Mouse (Mus musculus) heart, embryonic 15.5 days (tissue): ENCODE measurements around the gene Gm42878. TPM values are rescaled to one million over a fixed set of nuclear protein-coding genes. Genes with fewer than 3 reads are reported as not detected.

Experiments used
- ATAC-seq: fragments of 200-750 bp; cut with Nextera tagmentation; replicated peaks from 2 replicates; pipeline ENCODE4 v1.8.0; 2017; ENCODE audit warnings: low read depth, moderate TSS enrichment; ENCODE audit not compliant: insufficient number of reproducible peaks, insufficient read depth, low FRiP score
- H3K27ac ChIP-seq: fragments of 300-500 bp; sonication (generic); 2 replicates; pipeline ENCODE4 v1.5.1; 2015; ENCODE audit warnings: mild to moderate bottlenecking, inconsistent platforms
- H3K27me3 ChIP-seq: fragments of 300-500 bp; sonication (generic); 2 replicates; pipeline ENCODE4 v1.6.1; 2015; ENCODE audit warnings: inconsistent platforms
- H3K36me3 ChIP-seq: fragments of 300-500 bp; sonication (generic); 2 replicates; pipeline ENCODE4 v1.6.1; 2015; ENCODE audit warnings: mild to moderate bottlenecking, inconsistent platforms
- H3K4me1 ChIP-seq: fragments of 300-500 bp; sonication (generic); replicated peaks from 2 replicates; pipeline ENCODE4 v1.6.1; 2015; ENCODE audit warnings: inconsistent platforms
- H3K4me2 ChIP-seq: fragments of 300-500 bp; sonication (generic); 2 replicates; pipeline ENCODE4 v1.6.1; 2015; ENCODE audit warnings: inconsistent platforms, mild to moderate bottlenecking, moderate library complexity
- H3K4me3 ChIP-seq: fragments of 300-500 bp; sonication (generic); 2 replicates; pipeline ENCODE4 v1.5.1; 2015; ENCODE audit warnings: mild to moderate bottlenecking, inconsistent platforms
- H3K9ac ChIP-seq: fragments of 300-500 bp; sonication (generic); 2 replicates; pipeline ENCODE4 v1.6.1; 2015; ENCODE audit warnings: mild to moderate bottlenecking, inconsistent platforms
- H3K9me3 ChIP-seq: fragments of 300-500 bp; sonication (generic); replicated peaks from 2 replicates; pipeline ENCODE4 v1.6.1; 2016; ENCODE audit warnings: inconsistent platforms
- WGBS: fragments of 180-500 bp; shearing (Covaris S2); methylation state at CpG from one replicate; pipeline ENCODE4 v1.1.7; 2015; ENCODE audit warnings: mixed read lengths; 5-methylcytosine and 5-hydroxymethylcytosine counted together
- polyA plus RNA-seq: library from polyadenylated mRNA; unstranded; fragments of >200 nt; fragmentation: Nextera tagmentation; extraction: Ambion mirVana; gene quantifications from 2 replicates; pipeline ENCODE4 v1.2.1, GENCODE M21; 2015

Gm42878 gene
- polyA plus RNA-seq, 1 experiment from 2014 or later, result not detected

DNA sequence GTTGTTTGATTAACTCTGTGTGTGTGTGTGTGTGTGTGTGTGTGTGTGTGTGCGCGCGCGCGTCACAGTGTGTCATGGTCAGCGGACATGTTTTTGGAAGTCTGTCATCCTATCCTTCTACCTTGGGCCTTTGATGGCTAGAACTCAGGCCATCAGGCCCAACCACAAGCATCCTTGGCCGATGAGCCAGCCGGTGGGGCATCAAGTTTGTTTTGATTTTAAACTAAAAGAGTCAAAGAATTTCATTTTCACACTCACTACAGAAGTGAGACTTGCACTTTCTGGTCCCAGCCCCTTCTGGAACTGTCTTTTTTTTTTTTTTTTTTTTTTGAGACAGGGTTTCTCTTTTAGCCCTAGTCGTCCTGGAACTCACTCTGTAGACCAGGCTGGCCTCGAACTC lies 39.7 kb upstream of the Gm42878 start:
- no peaks in the 10 kb centered on the region for H3K9me3 ChIP-seq
- H3K9ac ChIP-seq, result no peak overlapping the region
- H3K4me1 ChIP-seq, result peaks cover 23% of the 10 kb centered on the region
- H3K27me3 ChIP-seq, result no peaks in the 10 kb centered on the region
- 0 out of 2 replicates have a peak, but pooled peaks cover 5% of the 10 kb centered on the region for H3K36me3 ChIP-seq
- no peak overlapping the region for H3K27ac ChIP-seq
- ATAC-seq, result no peak
- H3K4me2 ChIP-seq, result no peak overlapping the region
- H3K4me3 ChIP-seq, result no peak overlapping the region
- 93% methylated on average over 10 of the region's 10 CpGs for WGBS

DNA sequence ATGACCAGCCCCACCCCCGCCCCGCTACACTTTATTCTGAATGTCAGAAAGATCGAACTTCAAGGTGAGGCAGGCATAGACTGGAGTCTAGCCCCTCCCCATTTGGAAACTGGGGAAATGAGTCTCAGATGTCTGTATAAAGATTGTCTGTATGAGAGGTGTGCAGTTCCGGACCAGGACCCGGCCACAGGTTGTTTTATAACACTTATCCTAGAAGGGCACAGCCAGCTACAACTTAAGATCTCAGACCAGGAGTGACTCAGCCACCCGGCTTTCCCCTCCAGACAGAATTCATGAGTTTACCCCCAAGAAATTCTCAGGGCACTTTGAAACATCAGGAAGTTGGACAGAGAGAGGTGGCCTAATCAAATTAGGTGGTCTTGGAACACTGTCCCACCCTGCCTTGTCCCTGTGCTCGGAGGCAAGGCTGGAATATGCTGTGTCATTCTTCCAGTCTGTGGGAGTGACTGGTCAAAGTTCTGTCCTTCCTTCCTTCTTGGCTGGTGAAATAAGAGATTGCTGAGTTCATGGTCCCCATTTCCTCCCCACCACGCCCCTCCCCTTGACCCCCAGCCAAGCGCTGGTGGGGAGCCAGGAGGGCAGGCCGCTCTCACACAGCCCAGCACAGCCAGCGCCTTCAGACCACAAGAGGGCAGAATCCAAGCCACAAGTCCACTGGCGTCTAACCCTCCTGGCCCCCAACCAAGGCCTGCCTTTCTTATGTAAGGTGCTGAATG lies 38.7 kb upstream of the Gm42878 start:
- H3K4me3 ChIP-seq, result no peak overlapping the region
- H3K27me3 ChIP-seq, result no peaks in the 10 kb centered on the region
- peaks cover 15% of the 10 kb centered on the region; the same call in 1 of the 2 replicates for H3K36me3 ChIP-seq
- peak; percentile 83 for ATAC-seq
- H3K9me3 ChIP-seq, result no peaks in the 10 kb centered on the region
- peaks cover 23% of the 10 kb centered on the region for H3K4me1 ChIP-seq
- no peak overlapping the region; the same call in 1 of the 2 replicates for H3K4me2 ChIP-seq
- 46% methylated on average over 12 of the region's 12 CpGs for WGBS
- H3K9ac ChIP-seq, result no peak overlapping the region
- peak overlapping the region; percentile 41; the same call in 1 of the 2 replicates for H3K27ac ChIP-seq

DNA sequence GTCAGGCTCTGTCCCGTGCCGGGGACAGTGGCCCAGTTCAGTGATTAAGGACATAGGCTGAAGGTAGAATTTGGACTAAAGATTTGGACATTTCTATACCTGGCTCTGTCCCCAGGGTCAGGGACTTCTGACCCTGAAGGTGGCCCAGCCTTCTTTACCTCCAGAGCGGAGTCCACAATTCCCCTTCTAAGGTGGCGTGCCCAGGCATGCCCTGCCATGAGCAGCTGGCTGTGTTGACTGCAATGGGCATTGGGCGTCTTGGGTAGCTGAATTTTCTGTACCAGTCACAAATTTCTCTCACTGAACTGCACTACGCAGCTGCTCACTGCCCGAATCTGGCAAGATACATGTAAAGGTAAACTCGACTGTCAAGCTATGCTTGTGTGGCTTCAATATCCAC lies 36.7 kb upstream of the Gm42878 start:
- WGBS, result 89% methylated on average over 8 of the region's 8 CpGs
- H3K27ac ChIP-seq, result no peak overlapping the region
- peaks cover 16% of the 10 kb centered on the region; the same call in 1 of the 2 replicates for H3K36me3 ChIP-seq
- ATAC-seq, result no peak
- H3K4me2 ChIP-seq, result no peak overlapping the region
- H3K9ac ChIP-seq, result no peak overlapping the region
- peaks cover 24% of the 10 kb centered on the region for H3K4me1 ChIP-seq
- no peaks in the 10 kb centered on the region for H3K9me3 ChIP-seq
- no peak overlapping the region for H3K4me3 ChIP-seq
- H3K27me3 ChIP-seq, result no peaks in the 10 kb centered on the region

DNA sequence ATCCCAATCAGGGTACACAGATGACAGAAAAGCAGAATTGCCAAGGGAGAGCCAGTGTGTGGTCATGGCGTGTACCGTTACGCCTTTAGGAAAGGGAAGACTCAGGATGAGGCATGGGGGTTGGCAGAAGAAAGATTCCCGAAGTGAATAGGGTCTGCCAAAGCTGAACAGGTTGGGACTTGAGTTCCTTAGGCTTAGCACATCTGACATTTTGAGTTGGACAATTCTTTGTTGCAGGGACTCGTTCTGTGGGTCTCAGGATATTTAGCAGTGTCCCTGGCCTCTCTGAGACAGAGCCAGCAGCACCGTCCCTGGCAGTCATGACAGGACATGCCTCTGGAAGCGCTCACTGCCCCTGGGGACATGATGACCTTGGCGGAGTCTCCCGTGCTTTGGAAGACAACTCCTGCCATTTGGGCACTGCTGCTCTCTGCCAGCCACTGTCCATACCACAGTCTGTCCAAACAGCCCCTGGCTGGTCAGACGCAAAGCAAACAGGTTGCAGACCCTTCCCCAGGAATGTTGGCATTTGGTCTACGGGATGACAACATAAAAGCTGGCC lies 31.7 kb upstream of the Gm42878 start:
- H3K36me3 ChIP-seq, result peaks cover 16% of the 10 kb centered on the region; the same call in 1 of the 2 replicates
- WGBS, result 75% methylated on average over 11 of the region's 11 CpGs

DNA sequence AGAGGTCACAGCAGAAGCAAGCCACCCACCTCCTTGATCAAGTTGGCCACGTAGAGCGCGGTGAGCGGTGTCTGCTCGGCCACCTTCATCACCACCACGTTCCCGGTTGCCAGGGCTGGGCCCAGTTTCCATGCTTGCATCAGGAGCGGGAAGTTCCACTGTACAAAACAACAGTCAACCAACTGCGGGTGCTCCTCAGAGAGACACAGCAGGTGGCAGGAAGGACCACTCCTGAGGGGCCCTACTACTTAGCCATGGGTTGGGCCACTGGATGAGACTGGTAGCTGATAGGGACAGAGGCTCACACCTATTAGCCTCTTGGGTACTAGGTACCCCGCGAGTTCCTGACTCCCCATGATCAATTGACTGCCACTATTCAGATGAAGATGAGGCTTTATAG lies 30.6 kb upstream of the Gm42878 start:
- H3K9ac ChIP-seq, result no peak overlapping the region
- H3K4me1 ChIP-seq, result peaks cover 7% of the 10 kb centered on the region
- no peaks in the 10 kb centered on the region for H3K9me3 ChIP-seq
- peaks cover 14% of the 10 kb centered on the region; the same call in 1 of the 2 replicates for H3K36me3 ChIP-seq
- no peak overlapping the region for H3K4me2 ChIP-seq
- ATAC-seq, result no peak
- H3K27me3 ChIP-seq, result no peaks in the 10 kb centered on the region
- H3K27ac ChIP-seq, result no peak overlapping the region
- H3K4me3 ChIP-seq, result no peak overlapping the region
- WGBS, result 95% methylated on average over 11 of the region's 11 CpGs

More for the DNA sequence above, 31.7 kb upstream of the Gm42878 start:
- Histone ChIP-seq H3K9me3 (no peaks in the 10 kb centered on the region), H3K27ac (no peak overlapping the region), H3K9ac (no peak overlapping the region), H3K4me2 (no peak overlapping the region), H3K4me1 (0 out of 2 replicates have a peak, but pooled peaks cover 6% of the 10 kb centered on the region), H3K4me3 (no peak overlapping the region), H3K27me3 (no peaks in the 10 kb centered on the region)
- ATAC-seq, result no peak

DNA sequence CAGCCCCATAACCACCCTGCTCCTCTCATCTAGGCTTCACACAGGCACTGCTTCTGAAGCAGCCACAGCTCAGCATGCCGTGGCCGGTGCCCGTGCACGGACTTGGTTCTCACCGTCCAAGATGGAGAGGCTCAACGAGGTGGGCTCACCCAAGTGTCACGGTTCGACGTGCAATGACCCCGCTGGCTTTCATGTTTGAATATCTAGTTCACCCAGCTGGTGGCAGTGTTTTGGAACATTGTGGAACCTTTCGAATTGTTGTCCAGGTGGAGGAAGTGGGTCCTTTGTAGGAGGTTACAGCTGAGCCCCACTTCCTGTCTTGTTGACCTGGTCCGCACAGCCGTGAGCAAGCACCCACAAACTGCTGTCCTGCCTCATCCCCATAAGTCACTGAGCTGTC lies 28.9 kb upstream of the Gm42878 start:
- no peaks in the 10 kb centered on the region for H3K27me3 ChIP-seq
- no peaks in the 10 kb centered on the region for H3K9me3 ChIP-seq
- H3K27ac ChIP-seq, result no peak overlapping the region
- no peak overlapping the region for H3K4me3 ChIP-seq
- H3K4me2 ChIP-seq, result no peak overlapping the region
- WGBS, result 87% methylated on average over 13 of the region's 13 CpGs
- peaks cover 3% of the 10 kb centered on the region; the same call in 1 of the 2 replicates for H3K36me3 ChIP-seq
- ATAC-seq, result no peak
- no peak overlapping the region for H3K9ac ChIP-seq
- peaks cover 7% of the 10 kb centered on the region for H3K4me1 ChIP-seq

DNA sequence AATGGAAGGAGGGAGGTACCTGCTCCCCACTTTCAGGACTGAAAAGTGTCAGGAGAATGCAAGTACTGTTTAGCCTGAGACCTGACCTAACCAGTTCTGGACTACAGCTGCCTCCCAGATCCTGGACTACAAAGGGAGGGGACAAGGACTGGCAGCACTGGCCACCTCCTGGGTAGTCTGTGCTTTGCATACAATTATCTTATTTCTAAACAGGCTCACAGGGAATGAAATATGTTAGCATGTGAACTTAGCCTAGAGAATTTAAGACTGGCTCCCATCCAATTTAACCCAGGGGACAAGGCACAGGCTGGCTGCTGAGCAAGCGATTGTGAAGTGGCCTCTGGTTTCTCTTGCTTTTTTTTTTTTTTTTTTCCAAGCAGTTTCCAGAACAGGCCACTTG lies 25.5 kb upstream of the Gm42878 start:
- ATAC-seq, result no peak
- Histone ChIP-seq H3K9ac (no peak overlapping the region), H3K4me1 (peaks cover 4% of the 10 kb centered on the region), H3K27me3 (no peaks in the 10 kb centered on the region), H3K4me2 (no peak overlapping the region), H3K9me3 (no peaks in the 10 kb centered on the region), H3K27ac (no peak overlapping the region), H3K4me3 (no peak overlapping the region), H3K36me3 (no peaks in the 10 kb centered on the region)
- WGBS, result 41% methylated on average over 1 of the region's 1 CpGs

DNA sequence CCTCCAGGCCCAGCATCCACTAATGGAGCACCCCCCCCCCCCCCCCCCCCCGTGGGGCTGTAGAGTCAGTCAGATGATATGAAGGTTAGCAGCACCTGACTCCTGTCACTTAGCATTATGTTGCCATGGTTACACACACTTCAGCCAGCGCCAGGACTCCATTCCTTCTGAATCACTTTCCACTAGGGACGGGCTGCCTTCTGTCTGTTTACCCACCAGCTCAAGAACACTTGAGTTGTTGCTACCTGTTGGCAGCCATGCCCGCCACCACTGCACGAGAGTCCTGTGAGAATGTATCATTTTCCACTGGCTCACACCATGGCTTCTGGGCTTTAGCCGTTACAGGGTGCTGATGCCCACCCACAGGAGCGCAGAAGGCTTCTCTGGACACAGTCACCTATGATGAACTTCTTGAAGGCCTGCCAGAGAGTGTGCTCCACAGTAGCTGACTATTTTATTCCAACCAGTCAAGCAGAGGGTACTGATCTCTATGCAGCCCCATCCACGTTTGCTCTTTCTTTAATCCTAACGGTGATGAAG lies 24.7 kb upstream of the Gm42878 start:
- no peak overlapping the region for H3K27ac ChIP-seq
- no peak overlapping the region for H3K9ac ChIP-seq
- 70% methylated on average over 9 of the region's 9 CpGs for WGBS
- H3K4me1 ChIP-seq, result peaks cover 4% of the 10 kb centered on the region
- no peaks in the 10 kb centered on the region for H3K36me3 ChIP-seq
- ATAC-seq, result no peak
- no peaks in the 10 kb centered on the region for H3K9me3 ChIP-seq
- no peaks in the 10 kb centered on the region for H3K27me3 ChIP-seq
- H3K4me2 ChIP-seq, result no peak overlapping the region
- H3K4me3 ChIP-seq, result no peak overlapping the region

DNA sequence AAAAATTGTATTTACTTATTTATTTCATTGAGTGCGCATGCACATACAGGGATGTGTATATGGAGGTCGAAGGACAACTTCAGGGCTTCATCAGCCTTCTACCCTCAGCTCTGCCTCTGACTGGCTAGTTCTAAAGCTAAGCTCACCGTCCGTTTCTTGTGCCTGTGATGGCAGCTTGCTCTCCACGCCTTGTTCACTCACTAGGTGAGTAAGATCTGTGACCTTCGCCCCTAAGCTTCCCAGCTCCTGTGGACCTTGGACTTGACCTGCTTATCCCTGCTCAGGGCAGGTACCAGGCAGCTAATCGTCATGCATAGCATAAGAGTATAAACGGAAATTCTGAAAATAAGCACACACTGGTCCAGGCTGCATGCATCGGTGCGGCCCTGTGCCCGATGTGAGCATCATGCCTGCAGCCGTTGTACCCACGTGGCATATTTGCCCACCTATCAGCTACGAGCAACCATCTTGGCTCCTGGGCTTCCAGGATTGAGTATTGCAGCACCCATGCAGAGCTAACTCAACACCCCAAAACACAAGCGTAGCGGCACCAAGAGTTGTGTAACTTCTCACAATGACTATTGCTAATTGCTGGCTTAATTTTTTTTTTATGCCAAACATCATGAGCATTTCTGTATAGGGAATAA lies 20.9 kb upstream of the Gm42878 start:
- Histone ChIP-seq H3K9me3 (no peaks in the 10 kb centered on the region), H3K36me3 (no peaks in the 10 kb centered on the region), H3K27me3 (no peaks in the 10 kb centered on the region), H3K4me3 (no peak overlapping the region), H3K4me1 (peaks cover 4% of the 10 kb centered on the region), H3K4me2 (no peak overlapping the region), H3K9ac (no peak overlapping the region), H3K27ac (no peak overlapping the region)
- WGBS, result 86% methylated on average over 16 of the region's 16 CpGs
- ATAC-seq, result no peak

DNA sequence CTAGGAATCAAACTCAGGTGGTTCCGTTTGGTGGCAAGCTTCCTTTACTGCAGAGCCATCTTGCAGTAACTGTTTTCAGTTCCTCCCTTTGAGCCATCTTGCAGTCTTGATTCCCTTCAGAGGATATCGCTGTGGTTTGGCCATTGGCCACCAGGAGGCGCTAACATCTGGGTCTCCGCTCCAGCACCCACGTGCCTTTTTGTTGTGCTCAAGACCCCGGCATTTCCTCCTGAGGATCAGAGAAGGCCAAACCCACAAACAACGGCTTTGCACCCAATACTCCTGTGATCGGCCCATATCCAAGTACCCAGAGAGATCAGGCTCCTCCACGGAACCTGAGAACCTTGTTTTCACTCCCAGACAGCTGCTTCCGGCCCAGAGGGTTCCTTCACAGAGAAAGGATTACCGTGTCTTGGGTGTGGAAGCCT lies 19.2 kb upstream of the Gm42878 start:
- no peaks in the 10 kb centered on the region for H3K9me3 ChIP-seq
- 0 out of 2 replicates have a peak, but pooled peaks cover 2% of the 10 kb centered on the region for H3K4me1 ChIP-seq
- H3K9ac ChIP-seq, result 0 out of 2 replicates have a peak overlapping the region, but pooled peaks have one; percentile 26
- 13% methylated on average over 11 of the region's 11 CpGs for WGBS
- H3K36me3 ChIP-seq, result no peaks in the 10 kb centered on the region
- no peak for ATAC-seq
- no peaks in the 10 kb centered on the region for H3K27me3 ChIP-seq
- no peak overlapping the region for H3K4me3 ChIP-seq
- H3K4me2 ChIP-seq, result peak overlapping the region; percentile 50
- H3K27ac ChIP-seq, result no peak overlapping the region

DNA sequence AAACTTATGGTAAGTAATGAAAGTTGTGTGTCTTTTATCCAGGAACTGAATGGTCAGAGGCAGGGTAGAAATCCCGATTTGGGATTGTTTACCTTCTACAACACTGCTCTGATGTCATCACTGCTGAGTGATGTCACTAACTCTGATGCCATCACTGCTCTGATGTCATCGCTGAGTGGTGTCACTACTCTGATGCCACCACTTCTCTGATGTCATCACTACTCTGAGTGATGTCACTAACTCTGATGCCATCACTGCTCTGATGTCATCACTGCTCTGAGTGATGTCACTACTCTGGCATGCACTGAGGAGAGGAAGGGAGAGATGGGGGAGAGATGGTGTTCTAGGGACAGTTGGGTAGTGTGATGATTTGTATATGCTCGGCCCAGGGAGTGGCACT lies 17.2 kb upstream of the Gm42878 start:
- no peak overlapping the region for H3K4me2 ChIP-seq
- H3K27me3 ChIP-seq, result no peaks in the 10 kb centered on the region

More for the DNA sequence above, 17.2 kb upstream of the Gm42878 start:
- Histone ChIP-seq H3K27ac (no peak overlapping the region), H3K4me3 (no peak overlapping the region), H3K9ac (no peak overlapping the region), H3K9me3 (no peaks in the 10 kb centered on the region), H3K4me1 (0 out of 2 replicates have a peak, but pooled peaks cover 5% of the 10 kb centered on the region), H3K36me3 (no peaks in the 10 kb centered on the region)
- 78% methylated on average over 3 of the region's 3 CpGs for WGBS
- no peak for ATAC-seq
